Mouse (Mus musculus): ENCODE results near the gene Rps28. TPM values are rescaled to one million over a fixed set of nuclear protein-coding genes. Genes with fewer than 3 reads are reported as not detected.
"Not testable (repeated sequence)": the region's sequence is repeated elsewhere in the genome, so short reads cannot be mapped to it uniquely, and the experiment has no call there.

Rps28 gene
- polyA plus RNA-seq, 1 experiment from 2014 or later, result 715 TPM

DNA sequence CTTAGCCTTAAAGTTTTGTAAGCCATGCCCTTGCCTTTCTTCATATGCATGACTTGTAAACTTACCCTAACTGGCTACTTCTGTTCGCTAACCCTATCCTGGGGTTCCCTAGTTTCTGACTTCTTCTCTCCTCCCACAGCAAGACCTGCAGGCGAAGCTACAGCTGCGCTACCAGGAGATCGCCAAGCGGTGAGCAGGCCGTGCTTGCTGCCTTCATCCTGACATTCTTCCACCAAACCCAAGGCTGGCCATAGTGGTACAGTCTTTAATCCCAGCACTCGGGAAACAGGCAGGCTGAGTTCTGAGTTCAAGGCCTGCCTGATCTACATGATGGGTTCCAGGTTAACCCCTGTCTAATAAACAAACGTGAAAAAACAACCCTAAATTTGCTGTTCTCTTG is 1.1 kb upstream of the Rps28 start:
- H3K4me1 ChIP-seq, result peaks cover 48% of the 10 kb centered on the region
- no peaks in the 10 kb centered on the region for H3K9me3 ChIP-seq (replicated peaks)
- H3K36me3 ChIP-seq, result peaks cover 62% of the 10 kb centered on the region
- H3K9ac ChIP-seq, result peak overlapping the region; percentile 85
- H3K4me3 ChIP-seq, result peak overlapping the region; percentile 82
- ATAC-seq, result no peak
- WGBS (ENCODE audit: insufficient replicate concordance), result 73% methylated on average over 8 of the region's 8 CpGs
- peak overlapping the region; percentile 76 for H3K4me2 ChIP-seq
- no peak overlapping the region for H3K27ac ChIP-seq
- H3K27me3 ChIP-seq (replicated peaks), result no peaks in the 10 kb centered on the region

DNA sequence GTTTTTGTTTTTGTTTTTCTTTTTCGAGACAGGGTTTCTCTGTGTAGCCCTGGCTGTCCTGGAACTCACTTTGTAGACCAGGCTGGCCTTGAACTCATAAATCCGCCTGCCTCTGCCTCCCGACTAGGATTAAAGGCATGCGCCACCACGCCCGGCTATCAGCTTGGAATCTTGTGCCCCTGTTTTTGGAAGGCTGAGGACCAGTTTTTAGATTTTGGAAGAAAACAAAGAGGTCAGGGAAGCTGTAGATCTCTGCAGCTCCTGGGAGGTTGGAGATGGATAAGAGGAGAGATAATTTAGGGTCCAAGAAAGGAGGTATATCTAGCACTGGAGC is 602 bp upstream of the Rps28 start:
- 2% methylated on average over 6 of the region's 6 CpGs for WGBS (ENCODE audit: insufficient replicate concordance)

DNA sequence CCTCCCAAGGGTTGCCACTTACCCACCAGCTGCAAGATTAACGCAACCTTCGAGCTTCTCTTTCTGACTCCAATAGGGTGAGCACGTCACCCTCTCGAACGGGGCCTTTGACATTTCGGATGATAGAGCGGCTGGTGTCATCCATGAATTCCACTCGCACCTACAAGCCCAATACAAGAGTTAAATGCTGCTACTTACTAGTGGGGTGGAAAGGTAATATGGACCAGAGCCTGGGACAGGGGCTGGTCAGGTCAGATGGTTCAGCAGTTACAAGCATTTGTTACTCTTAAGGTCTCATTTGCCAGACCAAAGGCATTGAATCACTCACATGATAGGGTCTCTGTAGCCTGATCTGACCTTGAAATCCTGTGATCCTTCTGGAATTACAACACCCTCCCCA is 1.2 kb downstream of the Rps28 start:
- peaks cover 62% of the 10 kb centered on the region for H3K36me3 ChIP-seq
- peak overlapping the region; percentile 85 for H3K9ac ChIP-seq
- not testable (repeated sequence) for H3K9me3 ChIP-seq (replicated peaks); H3K27me3 ChIP-seq (replicated peaks); ATAC-seq
- 56% methylated on average over 8 of the region's 8 CpGs for WGBS (ENCODE audit: insufficient replicate concordance)
- H3K4me1 ChIP-seq, result peaks cover 60% of the 10 kb centered on the region
- peak overlapping the region; percentile 82 for H3K4me3 ChIP-seq
- H3K27ac ChIP-seq, result peak overlapping the region; percentile 68
- peak overlapping the region; percentile 76 for H3K4me2 ChIP-seq

More for the DNA sequence above, 602 bp upstream of the Rps28 start:
- not testable (repeated sequence) for ATAC-seq; H3K27me3 ChIP-seq (replicated peaks); H3K9me3 ChIP-seq (replicated peaks)
- H3K4me3 ChIP-seq, result peak overlapping the region; percentile 82
- H3K4me1 ChIP-seq, result peaks cover 48% of the 10 kb centered on the region
- peak overlapping the region; percentile 76 for H3K4me2 ChIP-seq
- peaks cover 62% of the 10 kb centered on the region for H3K36me3 ChIP-seq
- H3K27ac ChIP-seq, result peak overlapping the region; percentile 79
- peak overlapping the region; percentile 85 for H3K9ac ChIP-seq

DNA sequence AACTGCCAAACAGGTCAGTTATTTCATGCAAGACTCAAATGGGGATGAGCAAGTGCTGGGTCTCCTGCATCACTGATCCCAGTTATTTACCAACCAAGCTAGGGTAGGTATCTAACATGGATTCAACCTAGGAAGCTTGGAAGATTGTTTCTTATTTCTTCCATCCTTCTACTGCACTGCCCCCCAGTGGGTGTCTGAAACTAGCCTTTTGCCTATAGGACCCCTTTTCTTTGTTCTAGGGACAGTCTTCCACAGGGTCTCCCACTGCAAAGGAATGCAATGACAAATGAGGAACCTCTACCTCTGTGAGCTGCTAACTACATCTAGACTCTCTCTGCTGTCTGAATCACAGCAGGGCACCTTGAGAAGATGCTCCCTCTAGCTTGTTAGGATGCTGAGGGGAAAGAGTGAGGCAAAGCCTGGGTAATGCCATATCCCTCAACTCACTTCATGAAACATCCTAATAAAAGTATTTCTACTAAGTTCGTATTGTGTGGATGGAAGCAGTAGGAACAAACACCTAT is 1.9 kb downstream of the Rps28 start:
- peaks cover 66% of the 10 kb centered on the region for H3K4me1 ChIP-seq
- H3K36me3 ChIP-seq, result peaks cover 58% of the 10 kb centered on the region

DNA sequence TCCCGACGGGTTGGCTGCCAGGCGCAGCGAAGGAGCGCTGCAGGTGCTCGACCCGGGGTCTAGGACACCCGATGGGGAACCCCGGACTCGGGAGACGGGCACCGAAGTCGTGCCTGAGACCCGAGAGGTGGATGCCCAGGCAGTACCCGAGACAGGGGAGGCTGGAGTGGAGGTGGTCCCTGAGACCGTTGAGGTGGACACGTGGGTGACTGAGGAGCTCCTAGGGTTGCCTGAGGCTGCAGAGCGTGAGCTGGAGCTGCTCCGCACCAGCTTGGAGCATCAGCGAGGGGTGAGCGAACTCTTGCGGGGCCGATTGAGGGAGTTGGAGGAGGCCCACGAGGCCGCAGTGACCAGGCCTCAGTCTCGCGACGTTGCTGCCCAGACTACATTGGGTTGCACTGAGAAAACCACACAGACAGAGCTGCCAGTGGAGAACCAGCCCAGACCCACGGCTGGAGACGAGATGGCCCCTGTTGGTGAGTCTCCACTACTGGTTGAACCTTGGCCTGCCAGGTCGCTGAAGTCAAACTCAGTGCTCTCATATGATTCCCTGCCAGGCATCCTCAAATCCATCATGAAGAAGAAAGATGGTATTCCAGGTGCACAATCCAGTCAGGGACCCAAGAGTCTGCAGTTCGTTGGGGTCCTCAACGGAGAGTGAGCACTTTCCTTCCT is 6.3 kb downstream of the Rps28 start:
- ATAC-seq, result no peak; the same call in 1 of the 2 replicates
- peaks cover 49% of the 10 kb centered on the region for H3K36me3 ChIP-seq
- peak overlapping the region; percentile 88 for H3K9ac ChIP-seq
- peak overlapping the region; percentile 69 for H3K4me3 ChIP-seq
- H3K9me3 ChIP-seq (replicated peaks), result no peaks in the 10 kb centered on the region
- 20% methylated on average over 33 of the region's 33 CpGs for WGBS (ENCODE audit: insufficient replicate concordance)
- peak overlapping the region; percentile 98 for H3K4me2 ChIP-seq
- H3K4me1 ChIP-seq, result peaks cover 50% of the 10 kb centered on the region
- H3K27ac ChIP-seq, result peak overlapping the region; percentile 84
- H3K27me3 ChIP-seq (replicated peaks), result peaks cover 2% of the 10 kb centered on the region

More for the DNA sequence above, 1.9 kb downstream of the Rps28 start:
- ATAC-seq, result no peak
- Histone ChIP-seq H3K4me2 (peak overlapping the region; percentile 76), H3K4me3 (peak overlapping the region; percentile 82), H3K9me3 (replicated peaks) (no peaks in the 10 kb centered on the region), H3K27me3 (replicated peaks) (no peaks in the 10 kb centered on the region), H3K27ac (no peak overlapping the region), H3K9ac (peak overlapping the region; percentile 85; the same call in 1 of the 2 replicates)
- 77% methylated on average over 1 of the region's 1 CpGs for WGBS (ENCODE audit: insufficient replicate concordance)

DNA sequence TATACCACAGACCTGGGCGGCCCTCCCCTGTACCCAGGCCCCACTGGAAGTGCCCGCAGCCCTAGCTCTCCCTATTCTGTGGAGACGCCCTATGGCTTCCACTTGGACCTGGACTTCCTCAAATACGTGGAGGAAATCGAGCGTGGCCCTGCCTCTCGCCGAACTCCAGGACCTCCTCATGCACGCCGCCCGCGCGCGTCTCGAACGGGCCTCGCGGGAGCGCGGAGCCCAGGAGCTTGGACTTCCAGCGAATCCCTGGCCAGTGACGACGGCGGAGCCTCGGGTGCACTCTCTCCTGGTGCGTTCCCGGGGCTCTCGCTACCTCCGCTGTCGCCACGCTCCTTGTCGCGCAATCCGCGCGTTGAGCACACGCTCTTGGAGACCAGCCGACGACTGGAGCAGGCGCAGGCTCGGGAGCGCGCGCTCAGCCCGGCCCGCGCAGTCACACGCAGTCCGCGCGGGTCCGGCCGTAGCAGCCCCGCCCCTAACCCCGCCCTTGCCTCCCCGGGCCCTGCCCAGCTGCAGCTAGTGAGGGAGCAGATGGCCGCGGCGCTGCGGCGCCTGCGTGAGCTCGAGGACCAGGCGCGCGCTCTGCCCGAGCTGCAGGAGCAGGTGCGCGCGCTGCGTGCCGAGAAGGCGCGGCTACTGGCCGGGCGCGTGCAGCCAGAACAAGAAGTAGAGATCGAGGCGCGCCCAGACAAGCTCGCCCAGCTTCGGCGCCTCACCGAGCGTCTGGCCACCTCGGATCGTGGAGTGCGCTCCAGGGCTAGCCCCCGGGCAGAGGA is 7.0 kb downstream of the Rps28 start:
- peak overlapping the region; percentile 84 for H3K27ac ChIP-seq
- H3K9me3 ChIP-seq (replicated peaks), result no peaks in the 10 kb centered on the region
- H3K27me3 ChIP-seq (replicated peaks), result peaks cover 6% of the 10 kb centered on the region
- under 1% methylated on average over 89 of the region's 89 CpGs for WGBS (ENCODE audit: insufficient replicate concordance)
- H3K4me2 ChIP-seq, result peak overlapping the region; percentile 98
- peaks cover 42% of the 10 kb centered on the region for H3K4me1 ChIP-seq
- peaks cover 42% of the 10 kb centered on the region for H3K36me3 ChIP-seq
- ATAC-seq, result peak; percentile 98
- peak overlapping the region; percentile 69 for H3K4me3 ChIP-seq
- H3K9ac ChIP-seq, result peak overlapping the region; percentile 88

DNA sequence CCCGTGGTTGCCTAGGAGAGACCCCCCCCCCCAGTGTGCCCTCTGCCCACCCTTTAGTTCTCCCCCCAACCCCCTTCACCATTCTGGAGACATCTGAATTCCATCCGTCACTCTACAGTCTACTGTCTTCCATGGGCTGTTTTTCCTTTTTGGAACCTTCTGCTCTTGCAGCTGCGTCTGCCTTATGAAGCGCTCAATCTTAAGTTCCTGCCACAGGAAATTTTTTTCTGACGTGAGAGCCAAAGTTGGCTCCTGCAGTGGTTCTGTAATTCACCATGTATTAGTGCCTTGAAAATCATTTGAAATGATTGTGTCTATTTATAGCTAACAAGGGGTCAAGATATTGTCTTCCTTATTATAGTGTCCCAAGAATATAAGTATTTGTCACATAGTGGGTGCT is 7.8 kb downstream of the Rps28 start:
- ATAC-seq, result no peak
- H3K9me3 ChIP-seq (replicated peaks), result no peaks in the 10 kb centered on the region
- H3K9ac ChIP-seq, result peak overlapping the region; percentile 88
- H3K27ac ChIP-seq, result no peak overlapping the region
- H3K4me3 ChIP-seq, result peak overlapping the region; percentile 69
- peak overlapping the region; percentile 98 for H3K4me2 ChIP-seq
- H3K27me3 ChIP-seq (replicated peaks), result peaks cover 6% of the 10 kb centered on the region
- H3K36me3 ChIP-seq, result peaks cover 35% of the 10 kb centered on the region
- H3K4me1 ChIP-seq, result peaks cover 35% of the 10 kb centered on the region
- 76% methylated on average over 5 of the region's 5 CpGs for WGBS (ENCODE audit: insufficient replicate concordance)

DNA sequence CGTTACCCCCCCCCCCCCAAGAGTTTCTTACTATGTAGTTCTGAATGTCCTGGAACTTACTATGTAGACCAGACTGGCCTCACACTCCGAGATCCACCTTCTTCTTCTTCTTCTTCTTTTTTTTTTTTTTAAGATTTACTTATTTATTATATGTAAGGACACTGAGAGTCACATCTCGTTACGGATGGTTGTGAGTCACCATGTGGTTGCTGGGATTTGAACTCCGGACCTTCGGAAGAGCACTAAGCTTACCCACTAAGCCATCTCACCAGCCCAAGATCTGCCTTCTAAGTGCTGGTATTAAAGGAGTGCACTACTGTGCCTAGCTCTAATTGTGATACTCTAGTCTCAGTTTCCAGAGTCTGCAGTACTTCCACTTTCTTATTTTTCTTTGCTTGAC is 9.0 kb downstream of the Rps28 start:
- no peak for ATAC-seq
- Histone ChIP-seq H3K4me2 (no peak overlapping the region), H3K36me3 (peaks cover 22% of the 10 kb centered on the region), H3K4me1 (peaks cover 39% of the 10 kb centered on the region), H3K4me3 (no peak overlapping the region), H3K27me3 (replicated peaks) (peaks cover 16% of the 10 kb centered on the region), H3K27ac (no peak overlapping the region), H3K9ac (no peak overlapping the region), H3K9me3 (replicated peaks) (no peaks in the 10 kb centered on the region)
- WGBS (ENCODE audit: insufficient replicate concordance), result 82% methylated on average over 6 of the region's 6 CpGs

DNA sequence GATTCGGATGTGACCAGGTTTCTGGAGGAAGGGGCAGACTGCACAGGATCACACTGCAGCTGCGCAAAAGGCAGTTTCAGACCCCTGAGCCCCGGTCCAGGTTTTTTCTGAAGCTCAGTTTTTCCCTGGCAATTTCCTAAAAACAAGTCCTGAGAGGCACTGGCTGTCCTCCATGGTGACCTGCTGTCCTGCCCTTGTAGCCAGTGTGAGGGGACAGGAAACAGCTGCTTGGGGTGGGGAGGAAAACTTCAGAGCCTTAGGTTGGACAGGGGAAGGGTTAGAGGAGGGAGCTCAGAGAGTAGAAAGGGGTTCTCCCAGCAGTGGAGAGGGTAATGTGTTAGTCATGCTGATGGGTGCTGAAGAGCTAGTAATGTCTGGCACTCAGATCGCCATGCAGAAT is 11.4 kb downstream of the Rps28 start:
- H3K36me3 ChIP-seq, result no peaks in the 10 kb centered on the region
- H3K27me3 ChIP-seq (replicated peaks), result peaks cover 16% of the 10 kb centered on the region
- H3K9me3 ChIP-seq (replicated peaks), result no peaks in the 10 kb centered on the region
- H3K27ac ChIP-seq, result no peak overlapping the region
- peaks cover 34% of the 10 kb centered on the region for H3K4me1 ChIP-seq
- ATAC-seq, result no peak
- H3K4me2 ChIP-seq, result 0 out of 2 replicates have a peak overlapping the region, but pooled peaks have one; percentile 0
- H3K9ac ChIP-seq, result no peak overlapping the region
- WGBS (ENCODE audit: insufficient replicate concordance), result 41% methylated on average over 4 of the region's 4 CpGs
- no peak overlapping the region for H3K4me3 ChIP-seq

DNA sequence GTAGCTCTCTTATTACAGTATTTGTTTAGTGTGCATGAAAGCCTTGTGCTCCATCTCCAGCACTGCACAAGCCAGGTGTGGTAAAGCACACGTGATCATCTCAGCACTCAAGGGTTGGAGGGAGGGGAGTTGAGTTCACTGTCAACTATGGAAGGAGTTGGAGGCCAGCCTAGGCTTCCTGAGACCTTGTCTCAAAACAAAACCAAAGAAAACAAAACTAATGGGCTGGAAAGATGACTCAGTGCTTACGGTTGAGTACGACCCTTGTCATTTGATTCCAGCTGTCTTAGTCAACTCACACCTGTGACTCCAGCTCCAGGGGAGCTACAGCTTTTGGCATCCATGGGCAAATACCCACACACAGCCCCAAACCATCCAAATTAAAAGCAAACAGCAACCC is 11.9 kb downstream of the Rps28 start:
- H3K4me3 ChIP-seq, result no peak overlapping the region
- peaks cover 32% of the 10 kb centered on the region for H3K4me1 ChIP-seq
- 51% methylated on average over 3 of the region's 3 CpGs for WGBS (ENCODE audit: insufficient replicate concordance)

DNA sequence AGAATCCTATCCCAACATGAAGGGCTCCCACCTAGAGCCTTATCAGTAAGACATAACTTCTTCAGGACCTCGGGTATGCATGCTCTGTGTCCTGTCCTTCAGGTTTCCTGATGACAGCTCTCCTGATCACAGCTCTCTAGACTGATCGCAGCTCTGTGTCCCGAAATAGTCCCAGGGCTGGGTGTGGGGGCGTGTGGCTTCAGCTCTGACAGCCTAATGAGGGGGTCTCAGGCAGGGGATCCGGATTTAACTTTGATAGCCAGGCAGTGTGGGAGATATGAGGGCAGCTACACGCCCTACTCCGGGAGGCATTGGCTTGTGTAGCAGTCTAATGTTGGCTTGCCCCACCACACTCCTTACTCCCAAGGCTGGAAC is 13.2 kb downstream of the Rps28 start:
- no peak overlapping the region for H3K27ac ChIP-seq

More for the DNA sequence above, 11.9 kb downstream of the Rps28 start:
- Histone ChIP-seq H3K27ac (no peak overlapping the region), H3K36me3 (no peaks in the 10 kb centered on the region), H3K4me2 (0 out of 2 replicates have a peak overlapping the region, but pooled peaks have one; percentile 0), H3K9ac (no peak overlapping the region), H3K27me3 (replicated peaks) (peaks cover 16% of the 10 kb centered on the region), H3K9me3 (replicated peaks) (no peaks in the 10 kb centered on the region)
- no peak for ATAC-seq

More for the DNA sequence above, 13.2 kb downstream of the Rps28 start:
- Histone ChIP-seq H3K9ac (peak overlapping the region; percentile 64), H3K4me1 (peaks cover 23% of the 10 kb centered on the region), H3K27me3 (replicated peaks) (peaks cover 16% of the 10 kb centered on the region), H3K4me3 (peak overlapping the region; percentile 62), H3K36me3 (no peaks in the 10 kb centered on the region), H3K4me2 (peak overlapping the region; percentile 93), H3K9me3 (replicated peaks) (no peaks in the 10 kb centered on the region)
- ATAC-seq, result no peak; the same call in 1 of the 2 replicates
- WGBS (ENCODE audit: insufficient replicate concordance), result 4% methylated on average over 7 of the region's 7 CpGs
